Mouse (Mus musculus) erythroblast, embryonic 14.5 days (primary cell): Measurements from ENCODE around the gene Caskin1.

Source experiments
- GATA1 ChIP-seq: IDR thresholded peaks from 2 replicates; pipeline ENCODE4 v1.6.1; 2012; ENCODE audit warnings: low read length, inconsistent platforms, mixed read lengths
- TAL1 ChIP-seq: IDR thresholded peaks from 3 replicates; pipeline ENCODE4 v1.6.1; 2012; ENCODE audit warnings: low read length, inconsistent platforms, mixed read lengths

DNA sequence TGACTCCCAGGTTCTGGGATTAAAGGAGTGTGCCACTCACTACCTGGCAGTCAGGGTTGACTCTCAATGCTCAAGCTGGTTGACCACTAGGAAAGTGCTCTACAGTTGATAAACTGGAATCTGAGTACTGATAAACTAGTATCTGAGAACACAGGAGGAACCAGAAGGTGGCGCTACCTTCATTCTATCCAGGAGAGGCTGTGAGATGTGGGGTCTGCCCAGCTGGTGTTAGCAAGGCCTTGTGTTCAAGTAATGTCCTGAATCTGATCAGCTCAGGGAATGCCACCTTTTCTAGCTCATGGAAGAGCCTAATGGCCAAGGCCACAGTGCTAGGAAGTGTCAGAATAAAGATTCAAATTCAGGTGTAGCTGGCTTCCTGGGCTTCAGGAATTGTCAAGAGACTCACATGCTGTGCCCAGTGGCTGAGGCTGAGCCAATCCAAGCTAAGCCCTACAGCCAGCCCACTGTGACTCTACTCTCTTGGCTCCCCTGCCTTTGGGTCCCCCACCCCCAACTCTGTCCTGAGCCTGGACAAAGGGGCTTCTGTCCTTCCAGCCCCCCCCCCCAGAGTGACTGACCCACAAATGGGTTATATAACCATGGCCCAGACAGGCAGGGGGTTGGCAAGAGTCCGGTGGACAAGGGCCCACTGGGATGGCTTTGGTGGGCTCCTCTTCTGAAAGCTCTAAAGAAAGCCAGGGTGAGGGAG lies 6.4 kb downstream of the Caskin1 start:
- TF ChIP-seq TAL1 (no peak), GATA1 (no peak)
